31 mouse cellular contexts compared by ENCODE assay signal in the genomic region with DNA sequence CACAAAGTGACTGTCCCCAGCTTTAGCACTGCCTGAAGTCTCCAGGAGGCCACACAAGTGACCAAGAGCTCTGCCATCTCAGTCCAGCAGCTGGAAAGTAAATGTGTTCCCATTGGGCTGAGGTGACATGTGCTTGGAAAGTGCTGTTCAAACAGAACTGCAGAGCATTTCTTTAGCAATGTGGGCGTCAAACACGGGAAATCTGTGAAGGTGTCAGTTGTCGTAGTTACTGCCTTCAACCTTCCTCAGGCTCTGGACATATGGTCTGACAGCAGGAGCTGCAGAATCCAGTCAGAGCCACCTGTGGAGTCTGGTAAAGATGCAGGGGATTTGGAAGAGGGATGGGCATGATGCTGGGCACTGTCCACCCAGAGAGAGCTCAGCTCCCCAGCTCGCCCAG.
DNase-seq lines count a peak whose midpoint lies in the region; ATAC-seq lines count a peak whose summit lies in the region.
"Had no signal": no experiment of that assay in that cellular context is flagged by ENCODE, and none has a peak within 500 bp of the region (broad histone marks: within the 10 kb centered on the region; RNA-seq: fewer than 3 reads in every experiment).

No protein-coding gene starts in this region.

- H3K9ac ChIP-seq in forebrain, embryonic 12.5 days, result no peak overlapping the region
- no peak overlapping the region for H3K9ac ChIP-seq in forebrain, embryonic 14.5 days (ENCODE audit: low read length)
- H3K9ac ChIP-seq: embryonic facial prominence, embryonic 12.5 days; forebrain, postnatal 0 days; heart, embryonic 15.5 days; kidney, embryonic 15.5 days; liver, embryonic 12.5 days; liver, postnatal 0 days; midbrain, embryonic 13.5 days; neural tube, embryonic 15.5 days had no signal

- H3K9me3 ChIP-seq in forebrain, embryonic 10.5 days, result no peaks in the 10 kb centered on the region
- no peaks in the 10 kb centered on the region for H3K9me3 ChIP-seq in forebrain, embryonic 12.5 days
- H3K9me3 ChIP-seq in forebrain, embryonic 14.5 days (replicated peaks; ENCODE audit: control insufficient read depth, low read length), result no peaks in the 10 kb centered on the region
- no peaks in the 10 kb centered on the region for H3K9me3 ChIP-seq in embryonic facial prominence, embryonic 10.5 days
- H3K9me3 ChIP-seq: embryonic facial prominence, embryonic 12.5 days; heart, embryonic 10.5 days; heart, embryonic 15.5 days; kidney, embryonic 15.5 days; liver, embryonic 12.5 days; midbrain, embryonic 13.5 days; neural tube, embryonic 15.5 days had no signal

- H3K27me3 ChIP-seq in forebrain, embryonic 10.5 days (ENCODE audit: poor library complexity, severe bottlenecking), result peaks cover 11% of the 10 kb centered on the region; the same call in 1 of the 2 replicates
- H3K27me3 ChIP-seq in forebrain, embryonic 12.5 days, result peaks cover 6% of the 10 kb centered on the region
- no peaks in the 10 kb centered on the region for H3K27me3 ChIP-seq in forebrain, embryonic 14.5 days (replicated peaks; ENCODE audit: control insufficient read depth, insufficient read depth, low read length)
- H3K27me3 ChIP-seq in embryonic facial prominence, embryonic 10.5 days (replicated peaks; ENCODE audit: low read depth, poor library complexity, severe bottlenecking), result 0 out of 2 replicates have a peak, but pooled peaks cover 9% of the 10 kb centered on the region
- H3K27me3 ChIP-seq: embryonic facial prominence, embryonic 12.5 days; liver, embryonic 12.5 days had no signal

- H3K4me1 ChIP-seq in forebrain, embryonic 10.5 days, result peaks cover 30% of the 10 kb centered on the region
- peaks cover 15% of the 10 kb centered on the region for H3K4me1 ChIP-seq in forebrain, embryonic 12.5 days
- peaks cover 6% of the 10 kb centered on the region for H3K4me1 ChIP-seq in forebrain, embryonic 14.5 days (ENCODE audit: control insufficient read depth, insufficient read depth, low read length)
- peaks cover 13% of the 10 kb centered on the region for H3K4me1 ChIP-seq in embryonic facial prominence, embryonic 10.5 days
- H3K4me1 ChIP-seq: embryonic facial prominence, embryonic 12.5 days; heart, embryonic 15.5 days; liver, embryonic 12.5 days; megakaryocyte, embryonic 14.5 days had no signal

- no peak for DNase-seq in forebrain, embryonic 10.5 days (ENCODE audit: extremely low spot score, low spot score)
- peak; percentile 24 to 60 for DNase-seq in left cerebral cortex, postnatal 25 days (ENCODE audit: low spot score in 2 of 2)
- no peak for DNase-seq in left cerebral cortex, adult 11 months (ENCODE audit: low spot score)
- DNase-seq in right cerebral cortex, postnatal 10 days (ENCODE audit: low spot score in 2 of 2), result peak; percentile 48 to 72
- DNase-seq in forebrain, embryonic 14.5 days (ENCODE audit: low spot score), result no peak
- no peak for DNase-seq in embryonic facial prominence, embryonic 10.5 days (ENCODE audit: low spot score)
- DNase-seq: adrenal gland, postnatal 14 days; cerebellum, adult 18-20 months; cerebellum, postnatal 36 days; forebrain, postnatal 0 days; gastrocnemius, postnatal 25 days; heart, adult 11 months; kidney, adult 18-20 months; kidney, postnatal 25 days; liver, postnatal 0 days; lung, postnatal 4 days; retina, postnatal 1 day; spleen, adult 18-20 months; thymus, adult 18-20 months; thymus, postnatal 36 days had no signal

- H3K4me3 ChIP-seq in forebrain, embryonic 10.5 days, result no peak overlapping the region
- no peak overlapping the region for H3K4me3 ChIP-seq in forebrain, embryonic 12.5 days (replicated peaks)
- no peak overlapping the region for H3K4me3 ChIP-seq in forebrain, embryonic 14.5 days (ENCODE audit: low read depth, low read length)
- no peak overlapping the region for H3K4me3 ChIP-seq in embryonic facial prominence, embryonic 10.5 days
- H3K4me3 ChIP-seq: embryonic facial prominence, embryonic 12.5 days; heart, embryonic 10.5 days; heart, embryonic 15.5 days; kidney, embryonic 15.5 days; liver, embryonic 12.5 days; midbrain, embryonic 13.5 days; neural tube, embryonic 15.5 days had no signal

- 0 out of 2 replicates have a peak overlapping the region, but pooled peaks have one; percentile 16 for H3K27ac ChIP-seq in forebrain, embryonic 10.5 days
- no peak overlapping the region for H3K27ac ChIP-seq in forebrain, embryonic 12.5 days
- no peak overlapping the region for H3K27ac ChIP-seq in forebrain, embryonic 14.5 days (ENCODE audit: low read depth, low read length)
- H3K27ac ChIP-seq in embryonic facial prominence, embryonic 10.5 days (replicated peaks), result no peak overlapping the region
- H3K27ac ChIP-seq: embryonic facial prominence, embryonic 12.5 days; heart, embryonic 10.5 days; heart, embryonic 15.5 days; kidney, embryonic 15.5 days; liver, embryonic 12.5 days; midbrain, embryonic 13.5 days; neural tube, embryonic 15.5 days had no signal

- no peak overlapping the region for H3K4me2 ChIP-seq in forebrain, embryonic 12.5 days
- H3K4me2 ChIP-seq in forebrain, embryonic 14.5 days (ENCODE audit: low read length), result no peak overlapping the region
- H3K4me2 ChIP-seq: embryonic facial prominence, embryonic 12.5 days; heart, embryonic 15.5 days; kidney, embryonic 15.5 days; liver, embryonic 12.5 days; midbrain, embryonic 13.5 days; neural tube, embryonic 15.5 days had no signal

- no peaks in the 10 kb centered on the region for H3K36me3 ChIP-seq in forebrain, embryonic 10.5 days (replicated peaks)
- no peaks in the 10 kb centered on the region for H3K36me3 ChIP-seq in forebrain, embryonic 12.5 days (replicated peaks)
- no peaks in the 10 kb centered on the region for H3K36me3 ChIP-seq in forebrain, embryonic 14.5 days (ENCODE audit: control insufficient read depth, insufficient read depth, low read length)
- H3K36me3 ChIP-seq in embryonic facial prominence, embryonic 10.5 days (replicated peaks), result no peaks in the 10 kb centered on the region
- H3K36me3 ChIP-seq: embryonic facial prominence, embryonic 12.5 days; heart, embryonic 10.5 days; heart, embryonic 15.5 days; kidney, embryonic 15.5 days; liver, embryonic 12.5 days; midbrain, embryonic 13.5 days; neural tube, embryonic 15.5 days had no signal

- no peak for ATAC-seq in forebrain, embryonic 12.5 days (ENCODE audit: low FRiP score)
- no peak for ATAC-seq in forebrain, embryonic 14.5 days
- ATAC-seq: forebrain, postnatal 0 days; hindbrain, embryonic 16.5 days; liver, embryonic 12.5 days; liver, postnatal 0 days; midbrain, embryonic 13.5 days; Patski had no signal

- 86% methylated on average over 4 of the region's 4 CpGs for WGBS in forebrain, embryonic 10.5 days
- WGBS in forebrain, embryonic 12.5 days, result 87% methylated on average over 4 of the region's 4 CpGs
- WGBS in forebrain, embryonic 14.5 days, result 77% methylated on average over 4 of the region's 4 CpGs
- 70% methylated on average over 4 of the region's 4 CpGs for WGBS in embryonic facial prominence, embryonic 10.5 days

- intact Hi-C loops in left cerebral cortex, postnatal 25 days (cut with DNase I), result no loop called here

Comparison
In these comparisons a context has a peak if more than half of its experiments do, and no peak if none do; other contexts are left out.
1. DNase-seq: peak in left cerebral cortex, postnatal 25 days (2 of 2) and right cerebral cortex, postnatal 10 days (2 of 2); none in forebrain, embryonic 10.5 days (single experiment), left cerebral cortex, adult 11 months (single experiment), forebrain, embryonic 14.5 days (single experiment) and embryonic facial prominence, embryonic 10.5 days (single experiment).